Mouse (Mus musculus) MEL (cell line): ENCODE measurements around the gene Cyp2d26.
A peak's percentile ranks its signal among the peaks of the same experiment; 100 is the strongest.

ENCODE experiments used
- CHD2 ChIP-seq: IDR thresholded peaks from 2 replicates; pipeline ENCODE4 v1.6.1; 2011; ENCODE audit warnings: low read length, improper control_type of control experiment
- CTCF ChIP-seq, 3 experiments: IDR thresholded peaks in 2 of 3; conservative IDR thresholded peaks in 1 of 3; 2 replicates each; pipeline ENCODE4 v1.5.1; 2011 to 2012; ENCODE audit warnings: low read length in 3 of 3, low read depth in 2 of 3, mild to moderate bottlenecking in 2 of 3, improper control_type of control experiment in 1 of 3, inconsistent platforms in 1 of 3, mixed read lengths in 1 of 3, moderate library complexity in 1 of 3; ENCODE audit not compliant: control insufficient read depth in 1 of 3, insufficient read depth in 1 of 3, poor library complexity in 1 of 3, severe bottlenecking in 1 of 3
- EP300 ChIP-seq, 2 experiments: IDR thresholded peaks; 2 replicates each; pipeline ENCODE4 v1.6.1; 2011; ENCODE audit warnings: improper control_type of control experiment in 2 of 2, low read length in 2 of 2, low read depth in 1 of 2, mild to moderate bottlenecking in 1 of 2
- GATA1 ChIP-seq: IDR thresholded peaks from 2 replicates; pipeline ENCODE4 v1.6.1; 2011; ENCODE audit warnings: low read depth, low read length, improper control_type of control experiment
- NELFE ChIP-seq: IDR thresholded peaks from 2 replicates; pipeline ENCODE4 v1.6.1; 2011; ENCODE audit warnings: low read depth, low read length, improper control_type of control experiment
- POLR2A ChIP-seq, 2 experiments: IDR thresholded peaks; 2 replicates each; pipeline ENCODE4 v1.6.1; 2011 to 2012; ENCODE audit warnings: low read length in 2 of 2, mild to moderate bottlenecking in 2 of 2, control low read depth in 1 of 2, improper control_type of control experiment in 1 of 2, low read depth in 1 of 2, moderate library complexity in 1 of 2; ENCODE audit not compliant: control insufficient read depth in 1 of 2, insufficient read depth in 1 of 2, poor library complexity in 1 of 2
- POLR2AphosphoS2 ChIP-seq: IDR thresholded peaks from 2 replicates; pipeline ENCODE4 v1.6.1; 2011; ENCODE audit warnings: low read length, improper control_type of control experiment
- UBTF ChIP-seq: IDR thresholded peaks from 2 replicates; pipeline ENCODE4 v1.6.1; 2012; ENCODE audit warnings: low read depth, mild to moderate bottlenecking, inconsistent platforms, low read length, improper control_type of control experiment, moderate library complexity, borderline replicate concordance; ENCODE audit not compliant: insufficient read depth
- ZC3H11A ChIP-seq: IDR thresholded peaks from 2 replicates; pipeline ENCODE4 v1.6.1; 2012; ENCODE audit warnings: low read depth, mild to moderate bottlenecking, inconsistent platforms, low read length, improper control_type of control experiment
- ZKSCAN1 ChIP-seq: IDR thresholded peaks from 2 replicates; pipeline ENCODE4 v1.6.1; 2012; ENCODE audit warnings: low read depth, mild to moderate bottlenecking, inconsistent platforms, low read length, improper control_type of control experiment, moderate library complexity

DNA sequence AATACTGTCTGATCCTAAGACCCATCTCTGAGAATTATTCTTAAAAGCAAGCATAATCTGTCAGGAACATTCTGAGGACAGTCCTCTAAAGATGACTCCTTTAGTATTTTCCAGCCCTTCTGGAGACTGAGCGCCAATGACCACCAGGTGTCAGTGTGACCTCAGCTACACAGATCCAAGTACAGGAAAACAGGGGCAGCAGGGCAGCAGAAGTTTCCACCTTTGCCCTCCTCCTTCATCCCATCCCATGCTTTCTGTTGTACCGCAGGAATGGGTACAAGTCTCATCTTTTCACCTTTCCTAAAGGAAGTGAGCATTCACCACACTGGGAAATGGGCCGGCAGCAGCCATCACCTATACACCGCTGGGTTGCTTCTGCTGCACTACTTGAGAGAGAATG is 20.7 kb upstream of the Cyp2d26 start:
- TF ChIP-seq CHD2 (no peak), CTCF (IDR thresholded peaks at IDR 0.05 in 2 of 3, conservative IDR thresholded peaks at IDR 0.05 in 1 of 3; ENCODE audit: control insufficient read depth in 1 of 3, insufficient read depth in 1 of 3, low read depth in 2 of 3, low read length in 3 of 3, poor library complexity in 1 of 3, severe bottlenecking in 1 of 3) (peak; percentile 73 to 82 (median 79)), NELFE (no peak), POLR2AphosphoS2 (no peak), POLR2A (IDR thresholded peaks at IDR 0.05; ENCODE audit: control insufficient read depth in 1 of 2, insufficient read depth in 1 of 2, low read depth in 1 of 2, low read length in 2 of 2, poor library complexity in 1 of 2) (no peak), GATA1 (no peak), ZKSCAN1 (no peak), ZC3H11A (peak; percentile 61), UBTF (no peak), EP300 (IDR thresholded peaks at IDR 0.05; ENCODE audit: low read depth in 1 of 2, low read length in 2 of 2) (no peak)
